Mouse (Mus musculus) heart, embryonic 11.5 days (tissue): ENCODE results near the gene Aar2. TPM values are rescaled to one million over a fixed set of nuclear protein-coding genes. Genes with fewer than 3 reads are reported as not detected.

Experiments used
- ATAC-seq: fragments of 200-750 bp; cut with Nextera tagmentation; replicated peaks from 2 replicates; pipeline ENCODE4 v1.8.0; 2017; ENCODE audit warnings: moderate library complexity; ENCODE audit not compliant: insufficient number of reproducible peaks, low FRiP score, low TSS enrichment
- H3K27ac ChIP-seq: fragments of 300-500 bp; sonication (generic); 2 replicates; pipeline ENCODE4 v1.5.1; 2014; ENCODE audit warnings: mild to moderate bottlenecking, low read depth, low read length
- H3K27me3 ChIP-seq: fragments of 300-500 bp; sonication (generic); 2 replicates; pipeline ENCODE4 v1.6.1; 2014; ENCODE audit warnings: mild to moderate bottlenecking, low read length, mixed read lengths; ENCODE audit not compliant: control insufficient read depth, insufficient read depth
- H3K36me3 ChIP-seq: fragments of 300-500 bp; sonication (generic); 2 replicates; pipeline ENCODE4 v1.6.1; 2014; ENCODE audit warnings: mild to moderate bottlenecking, low read length, moderate library complexity, mixed read lengths; ENCODE audit not compliant: control insufficient read depth, insufficient read depth
- H3K4me1 ChIP-seq: fragments of 300-500 bp; sonication (generic); 2 replicates; pipeline ENCODE4 v1.6.1; 2014; ENCODE audit warnings: low read length; ENCODE audit not compliant: control insufficient read depth, insufficient read depth
- H3K4me2 ChIP-seq: fragments of 300-500 bp; sonication (generic); 2 replicates; pipeline ENCODE4 v1.6.1; 2014; ENCODE audit warnings: mild to moderate bottlenecking, moderate library complexity
- H3K4me3 ChIP-seq: fragments of 300-500 bp; sonication (generic); 2 replicates; pipeline ENCODE4 v1.5.1; 2014; ENCODE audit warnings: low read depth, low read length
- H3K9ac ChIP-seq: fragments of 300-500 bp; sonication (generic); 2 replicates; pipeline ENCODE4 v1.6.1; 2014; ENCODE audit warnings: mild to moderate bottlenecking, low read depth, low read length, moderate library complexity
- H3K9me3 ChIP-seq: fragments of 300-500 bp; sonication (generic); replicated peaks from 2 replicates; pipeline ENCODE4 v1.6.1; 2016; ENCODE audit warnings: low read length; ENCODE audit not compliant: control insufficient read depth
- WGBS: fragments of 180-500 bp; shearing (Covaris S2); extraction: QIAGEN DNeasy Blood & Tissue Kit; methylation state at CpG from one replicate; pipeline ENCODE4 v1.1.7; 2014; ENCODE audit not compliant: insufficient replicate concordance; 5-methylcytosine and 5-hydroxymethylcytosine counted together
- polyA plus RNA-seq: library from polyadenylated mRNA; unstranded; fragments of >200 nt; fragmentation: Nextera tagmentation; extraction: Ambion mirVana; gene quantifications from 2 replicates; pipeline ENCODE4 v1.2.1, GENCODE M21; 2014

Gene Aar2
- polyA plus RNA-seq, 1 experiment from 2014 or later: 26.5 TPM

DNA sequence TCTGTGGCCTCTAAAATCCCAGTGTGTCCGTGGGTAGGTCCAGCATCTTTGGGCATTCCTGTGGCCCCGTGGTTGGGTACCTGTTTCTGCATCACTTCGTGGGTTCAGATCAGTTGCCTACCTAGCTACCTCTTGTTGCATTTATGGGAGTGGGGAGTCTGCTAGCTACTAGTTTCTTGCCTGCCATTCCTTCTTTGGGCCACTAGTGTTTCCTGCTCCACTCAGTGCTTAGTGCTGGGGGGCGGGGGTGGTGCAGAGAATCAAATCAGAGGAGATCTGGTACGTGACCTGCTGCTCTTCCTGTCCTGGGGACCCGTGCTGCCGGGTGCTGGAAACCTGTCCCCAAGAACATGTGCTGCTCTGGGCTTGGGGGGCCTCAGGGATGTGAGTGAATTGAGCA lies 69.1 kb downstream of the Aar2 start:
- Histone ChIP-seq H3K4me2 (no peak overlapping the region), H3K4me1 (peaks cover 6% of the 10 kb centered on the region), H3K27ac (no peak overlapping the region), H3K9me3 (no peaks in the 10 kb centered on the region), H3K4me3 (no peak overlapping the region), H3K36me3 (no peaks in the 10 kb centered on the region), H3K27me3 (peaks cover 77% of the 10 kb centered on the region), H3K9ac (no peak overlapping the region)
- no peak for ATAC-seq
- WGBS: 68% methylated on average over 7 of the region's 7 CpGs

DNA sequence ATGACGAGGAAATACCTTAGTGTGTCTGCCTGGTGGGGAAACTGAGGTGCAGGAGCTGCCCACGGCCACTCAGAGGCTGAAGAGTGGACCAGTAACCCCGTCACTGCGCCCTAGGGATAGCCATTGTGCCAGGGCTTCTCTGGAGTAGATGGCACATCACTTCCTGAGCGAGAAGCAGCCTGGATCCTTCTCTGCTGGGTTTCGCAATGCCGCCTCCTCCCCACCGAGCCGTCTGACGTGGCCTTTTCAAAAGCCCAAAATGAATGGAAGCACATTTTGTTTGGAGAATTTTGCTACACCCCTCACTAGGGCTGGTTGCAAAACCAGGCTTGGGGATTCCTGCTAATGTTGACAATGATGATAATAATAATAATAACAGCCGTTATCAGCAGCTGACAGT lies 70.2 kb downstream of the Aar2 start:
- Histone ChIP-seq H3K36me3 (no peaks in the 10 kb centered on the region), H3K27ac (no peak overlapping the region), H3K9me3 (no peaks in the 10 kb centered on the region), H3K4me3 (no peak overlapping the region), H3K4me1 (peaks cover 6% of the 10 kb centered on the region), H3K27me3 (peaks cover 78% of the 10 kb centered on the region), H3K9ac (no peak overlapping the region), H3K4me2 (no peak overlapping the region)
- ATAC-seq: no peak
- WGBS: 54% methylated on average over 11 of the region's 11 CpGs

Other genes with a start within 250 kb of the Aar2 start
- 2.2 and 2.3 TPM in 2 replicates for gene Cnbd2, start 235.3 kb upstream of the Aar2 start, polyA plus RNA-seq
- 50.6 and 59.0 TPM in 2 replicates for gene Scand1, start 234.9 kb upstream of the Aar2 start, polyA plus RNA-seq
- 1.6 and 2.3 TPM in 2 replicates for gene Epb41l1, start 126.7 kb upstream of the Aar2 start, polyA plus RNA-seq
- 70.5 and 76.3 TPM in 2 replicates for gene Dlgap4, start 66.1 kb downstream of the Aar2 start, polyA plus RNA-seq
- gene Myl9, start 227.8 kb downstream of the Aar2 start, polyA plus RNA-seq: 2,229 and 2,268 TPM in 2 replicates